Mouse (Mus musculus) left cerebral cortex, adult 8-10 months (tissue): ENCODE measurements around the gene Trpm1. TPM values are rescaled to one million over a fixed set of nuclear protein-coding genes. Genes with fewer than 3 reads are reported as not detected.

Experiments
- DNase-seq, 2 experiments: peaks; one replicate each; pipeline ENCODE4 v3.0.0; 2022; ENCODE audit warnings: low spot score in 2 of 2
- total RNA-seq, 4 experiments: library from RNA; stranded (reverse); gene quantifications; 2 replicates each; pipeline ENCODE4 v1.2.4; 2022

The Trpm1 gene
- total RNA-seq, 4 experiments from 2014 or later = 0.23 to 4.2 (median 0.97) TPM

GRCm38 (mm10) chr7:64231001-64231400 lies 77.4 kb downstream of the Trpm1 start:
- no peak for DNase-seq

DNA sequence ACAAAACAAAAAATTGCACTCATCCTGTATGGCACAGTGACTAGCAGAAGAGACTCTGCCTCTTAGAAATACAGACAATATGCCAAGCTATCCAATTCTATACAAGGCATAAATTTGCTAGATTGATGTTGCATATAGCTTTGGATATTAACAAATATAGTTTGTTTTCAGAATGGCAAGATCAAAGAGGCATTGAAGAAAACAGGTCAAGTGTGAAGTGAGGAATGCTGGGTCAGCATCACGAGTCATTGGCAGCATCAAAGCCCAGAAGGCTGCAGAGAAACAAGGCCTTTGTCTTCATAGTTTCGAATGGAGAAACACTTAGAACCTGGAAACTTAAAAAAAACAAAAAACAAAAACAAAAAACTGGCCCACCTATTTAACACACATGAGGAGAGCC lies 78.4 kb downstream of the Trpm1 start:
- DNase-seq = no peak

GRCm38 (mm10) chr7:64234310-64234820 lies 80.7 kb downstream of the Trpm1 start:
- DNase-seq = no peak

DNA sequence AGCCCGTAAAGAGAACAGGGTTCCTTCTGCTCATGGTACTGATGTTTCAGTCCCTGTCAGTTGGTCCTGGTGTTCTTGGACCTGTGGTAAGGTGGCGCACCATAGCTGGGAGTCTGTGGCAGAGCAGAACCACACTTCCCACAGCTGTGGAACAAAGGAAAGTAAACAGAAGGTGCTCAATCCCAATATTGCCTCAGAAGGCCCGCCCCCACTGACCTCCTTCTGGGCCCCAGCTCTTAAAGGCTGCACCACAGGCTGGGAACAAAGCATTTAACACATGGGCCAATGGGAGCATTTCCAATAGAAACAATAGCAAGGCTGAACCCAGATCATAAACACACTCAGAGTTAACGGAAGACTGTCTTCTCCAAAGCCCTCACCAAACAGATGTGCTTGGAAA lies 82.9 kb downstream of the Trpm1 start:
- no peak for DNase-seq

GRCm38 (mm10) chr7:64237747-64238146 lies 84.1 kb downstream of the Trpm1 start:
- DNase-seq = no peak

DNA sequence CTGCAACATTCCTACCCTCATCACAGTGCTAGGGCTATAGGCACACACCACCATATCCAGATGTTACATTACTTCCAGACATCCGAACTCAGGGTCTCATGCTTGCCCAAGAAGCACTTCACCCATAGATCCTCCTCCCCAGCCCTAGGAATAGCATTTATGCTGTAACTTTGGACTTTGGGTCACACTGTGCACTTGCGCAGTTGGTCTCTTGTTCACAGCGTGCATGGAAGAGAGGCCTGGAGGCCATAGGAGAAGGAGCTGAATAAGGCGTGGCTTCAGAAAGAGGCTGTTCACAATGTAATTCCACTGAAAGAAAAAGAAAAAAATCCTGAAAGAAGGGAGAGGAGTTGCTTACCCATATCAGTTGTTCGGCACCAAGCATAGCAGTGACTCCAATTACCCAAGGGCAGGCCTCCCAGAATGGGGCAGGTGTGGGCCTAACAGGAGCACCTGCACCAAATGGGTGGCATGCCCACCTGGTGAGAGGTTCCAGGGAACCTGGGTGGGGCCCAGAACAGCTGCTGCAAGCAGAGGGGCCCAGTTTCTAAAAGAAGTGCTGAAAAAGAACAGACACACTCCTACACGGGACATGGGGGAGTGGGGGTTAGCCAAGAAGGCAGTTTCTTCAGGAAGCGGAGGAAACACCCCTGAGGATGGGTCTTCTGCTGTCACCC lies 84.9 kb downstream of the Trpm1 start:
- DNase-seq = no peak

DNA sequence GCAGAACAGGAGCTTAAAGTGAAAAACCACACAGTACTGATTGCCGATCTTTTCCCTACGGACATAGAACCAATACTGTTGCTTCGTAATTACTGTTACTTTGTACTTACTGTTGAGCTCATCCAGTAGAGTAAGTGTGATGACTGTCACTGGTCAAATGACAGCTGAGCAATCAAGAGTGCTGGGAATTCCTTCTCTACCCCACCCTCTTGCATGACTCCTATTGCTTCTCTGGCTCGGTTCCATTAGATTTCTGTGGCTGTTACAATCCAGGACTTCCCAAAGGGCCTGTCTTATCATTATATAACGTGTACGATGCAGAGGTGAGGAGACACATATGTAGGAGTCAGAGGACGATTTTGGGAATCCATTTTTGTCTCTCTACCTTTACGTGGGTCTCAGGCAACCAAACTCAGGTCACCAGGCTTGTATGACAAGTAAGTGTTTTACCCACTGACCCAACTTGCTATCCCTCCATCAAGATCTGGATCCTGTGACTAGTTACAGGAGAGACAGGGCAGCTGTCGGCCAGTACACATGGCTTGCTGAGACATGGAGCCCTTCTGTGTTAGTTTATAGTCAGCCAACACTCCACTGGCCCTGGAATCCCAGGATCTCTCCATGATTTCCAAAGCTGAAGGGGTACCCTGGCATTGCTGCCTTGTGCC lies 85.6 kb downstream of the Trpm1 start:
- no peak for DNase-seq

DNA sequence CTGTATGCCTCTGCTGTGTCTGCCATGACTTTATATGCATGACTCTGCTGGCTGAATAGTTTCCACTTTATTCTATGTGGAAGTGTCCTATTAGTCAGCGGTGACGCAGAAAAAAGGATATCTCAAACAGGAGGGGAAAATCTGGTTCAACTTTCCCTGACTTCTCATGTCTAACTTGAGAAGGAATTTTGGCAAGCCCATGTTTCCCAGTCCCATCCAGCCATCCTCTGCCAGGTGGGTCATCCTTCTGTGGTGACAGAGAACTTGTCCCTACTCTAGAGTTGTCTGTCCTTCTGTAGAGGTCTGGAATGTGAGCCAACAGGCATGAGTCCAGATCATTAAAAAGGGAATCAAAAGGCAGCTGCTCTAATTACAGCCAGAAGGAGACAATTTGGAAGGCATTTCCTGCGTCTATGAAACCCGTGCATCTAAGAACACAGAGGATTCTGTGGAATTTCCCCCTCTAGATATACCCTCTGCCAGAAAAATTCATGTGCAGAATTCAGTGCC lies 86.2 kb downstream of the Trpm1 start:
- no peak for DNase-seq

GRCm38 (mm10) chr7:64242424-64242823 lies 88.8 kb downstream of the Trpm1 start:
- DNase-seq = no peak

- DNase-seq = no peak
These were observed 90.7 kb downstream of the Trpm1 start for GRCm38 (mm10) chr7:64244371-64244770.

GRCm38 (mm10) chr7:64246713-64247112 lies 93.1 kb downstream of the Trpm1 start:
- DNase-seq = no peak

- DNase-seq = no peak
These were observed 94.7 kb downstream of the Trpm1 start for GRCm38 (mm10) chr7:64248352-64248751.

- no peak for DNase-seq
These were observed 96.1 kb downstream of the Trpm1 start for GRCm38 (mm10) chr7:64249715-64250114.

DNA sequence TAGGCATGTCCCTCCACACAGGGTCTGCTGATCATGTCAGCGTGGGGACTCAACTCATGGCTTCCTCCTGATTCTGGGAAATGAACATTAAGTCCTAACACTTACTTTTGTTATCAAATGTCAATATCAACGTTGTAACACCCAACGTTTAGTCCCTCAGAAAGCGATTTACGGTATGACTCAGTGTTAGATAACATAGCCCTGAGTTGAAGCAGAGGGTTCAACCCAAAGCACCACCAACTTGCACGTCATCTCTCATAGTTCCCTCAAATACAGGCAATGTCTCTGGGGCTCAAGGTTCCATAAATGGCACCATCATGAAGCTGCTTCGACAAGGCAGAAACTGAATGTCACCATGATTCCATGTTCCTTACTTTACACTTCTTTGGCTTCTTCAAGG lies 96.8 kb downstream of the Trpm1 start:
- DNase-seq = no peak

- no peak for DNase-seq
These were observed 100.1 kb downstream of the Trpm1 start for GRCm38 (mm10) chr7:64253736-64254135.

- no peak for DNase-seq
These were observed 112.1 kb downstream of the Trpm1 start for GRCm38 (mm10) chr7:64265502-64266279.

- no peak for DNase-seq
These were observed 113.0 kb downstream of the Trpm1 start for GRCm38 (mm10) chr7:64266587-64266986.

DNA sequence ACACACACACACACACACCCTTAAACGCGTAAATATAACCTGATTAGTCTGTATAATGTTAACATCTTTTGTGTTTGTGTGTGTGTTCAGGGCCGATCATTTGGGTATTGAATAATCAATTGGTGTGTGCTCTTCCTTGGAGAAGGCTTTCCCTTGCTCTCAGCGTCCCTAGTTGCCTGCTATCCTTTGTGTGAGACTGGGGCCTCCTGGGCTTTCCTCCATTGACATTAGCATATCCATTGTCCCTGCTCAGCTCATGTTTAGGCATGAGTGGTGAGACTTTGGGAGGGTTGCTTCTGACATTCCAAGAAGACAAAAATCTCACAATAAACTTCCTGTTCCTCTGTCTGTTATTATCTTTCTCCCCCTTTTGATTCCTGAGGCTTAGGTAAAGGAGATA lies 118.3 kb downstream of the Trpm1 start:
- no peak for DNase-seq

DNA sequence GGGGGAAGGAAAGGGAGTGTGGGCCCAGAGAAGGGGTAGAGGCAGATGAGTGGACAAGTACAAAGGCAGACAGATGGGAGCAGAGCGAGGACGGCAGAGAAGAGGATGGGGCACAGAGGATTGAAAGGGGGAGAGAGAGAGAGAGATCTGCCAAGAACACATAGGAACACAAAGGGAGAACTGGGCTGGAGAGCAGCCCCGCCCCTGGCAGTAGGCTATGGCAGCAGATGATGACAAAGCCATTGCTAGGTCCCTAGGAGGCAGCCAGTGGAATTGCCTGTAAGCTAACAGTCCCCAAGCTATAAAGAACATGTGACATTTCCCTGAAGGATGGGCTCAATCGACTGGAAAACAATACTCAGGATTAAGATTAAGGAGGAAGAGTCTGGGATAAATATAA lies 121.9 kb downstream of the Trpm1 start:
- no peak for DNase-seq

GRCm38 (mm10) chr7:64276921-64277320 lies 123.3 kb downstream of the Trpm1 start:
- DNase-seq = no peak

GRCm38 (mm10) chr7:64278526-64278925 lies 124.9 kb downstream of the Trpm1 start:
- DNase-seq = no peak

DNA sequence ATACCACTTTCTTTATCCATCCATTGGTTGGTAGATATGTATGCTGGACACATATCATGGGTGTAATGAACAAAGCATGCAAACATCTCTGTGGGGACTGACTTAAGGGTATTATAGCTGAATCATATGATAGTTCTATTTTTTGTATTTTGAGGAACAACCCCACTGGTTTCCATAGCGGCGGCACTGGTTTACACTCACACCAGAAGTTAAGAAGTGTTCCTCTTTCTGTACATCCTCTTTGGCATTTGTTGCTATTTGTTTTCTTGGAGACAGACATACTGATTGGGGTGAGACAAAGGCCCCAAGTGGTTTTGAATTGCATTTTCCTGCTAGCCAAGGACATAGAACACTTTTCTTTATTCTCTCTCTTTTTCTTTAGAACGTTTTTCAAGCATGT lies 125.9 kb downstream of the Trpm1 start:
- DNase-seq = no peak
